Mouse (Mus musculus) liver, embryonic 12.5 days (tissue): Measurements from ENCODE around the gene Gatb. TPM values are rescaled to one million over a fixed set of nuclear protein-coding genes. Genes with fewer than 3 reads are reported as not detected.

ENCODE experiments used
- ATAC-seq: fragments of 200-750 bp; cut with Nextera tagmentation; 2 replicates; pipeline ENCODE4 v1.8.0; 2017; ENCODE audit warnings: moderate number of reproducible peaks, mild to moderate bottlenecking, moderate library complexity
- H3K27ac ChIP-seq: fragments of 300-500 bp; sonication (generic); 2 replicates; pipeline ENCODE4 v1.5.1; 2016; ENCODE audit warnings: mild to moderate bottlenecking
- H3K27me3 ChIP-seq: fragments of 300-500 bp; sonication (generic); replicated peaks from 2 replicates; pipeline ENCODE4 v1.6.1; 2016; ENCODE audit warnings: mild to moderate bottlenecking, moderate library complexity
- H3K36me3 ChIP-seq: fragments of 300-500 bp; sonication (generic); 2 replicates; pipeline ENCODE4 v1.6.1; 2016; ENCODE audit warnings: mild to moderate bottlenecking, moderate library complexity
- H3K4me1 ChIP-seq: fragments of 300-500 bp; sonication (generic); 2 replicates; pipeline ENCODE4 v1.6.1; 2016
- H3K4me2 ChIP-seq: fragments of 300-500 bp; sonication (generic); 2 replicates; pipeline ENCODE4 v1.6.1; 2016; ENCODE audit warnings: mild to moderate bottlenecking, moderate library complexity
- H3K4me3 ChIP-seq: fragments of 300-500 bp; sonication (generic); 2 replicates; pipeline ENCODE4 v1.5.1; 2016; ENCODE audit warnings: mild to moderate bottlenecking, moderate library complexity
- H3K9ac ChIP-seq: fragments of 300-500 bp; sonication (generic); 2 replicates; pipeline ENCODE4 v1.6.1; 2016; ENCODE audit warnings: mild to moderate bottlenecking, moderate library complexity
- H3K9me3 ChIP-seq: fragments of 300-500 bp; sonication (generic); replicated peaks from 2 replicates; pipeline ENCODE4 v1.6.1; 2016; ENCODE audit warnings: mild to moderate bottlenecking, moderate library complexity
- WGBS: fragments of 180-500 bp; shearing (Covaris S2); methylation state at CpG from one replicate; pipeline ENCODE4 v1.1.7; 2016; ENCODE audit not compliant: insufficient replicate concordance; 5-methylcytosine and 5-hydroxymethylcytosine counted together
- polyA plus RNA-seq: library from polyadenylated mRNA; unstranded; fragments of >200 nt; fragmentation: Nextera tagmentation; extraction: Ambion mirVana; gene quantifications from 2 replicates; pipeline ENCODE4 v1.2.1, GENCODE M21; 2016

The Gatb gene
- polyA plus RNA-seq, 1 experiment from 2014 or later: 24.5 TPM

GRCm38 (mm10) chr3:85635591-85635990 lies 61.7 kb downstream of the Gatb start:
- 75% methylated on average over 2 of the region's 2 CpGs for WGBS

GRCm38 (mm10) chr3:85636716-85637447 lies 63.0 kb downstream of the Gatb start:
- WGBS: 77% methylated on average over 5 of the region's 5 CpGs
- Histone ChIP-seq H3K27me3 (no peaks in the 10 kb centered on the region), H3K36me3 (no peaks in the 10 kb centered on the region), H3K9ac (no peak overlapping the region), H3K4me1 (no peaks in the 10 kb centered on the region), H3K9me3 (no peaks in the 10 kb centered on the region), H3K27ac (no peak overlapping the region), H3K4me3 (no peak overlapping the region), H3K4me2 (no peak overlapping the region)
- ATAC-seq: no peak

More at GRCm38 (mm10) chr3:85635591-85635990, 61.7 kb downstream of the Gatb start:
- no peak for ATAC-seq
- H3K4me3 ChIP-seq: no peak overlapping the region
- no peak overlapping the region for H3K9ac ChIP-seq
- H3K36me3 ChIP-seq: no peaks in the 10 kb centered on the region
- H3K4me2 ChIP-seq: no peak overlapping the region
- H3K27me3 ChIP-seq: no peaks in the 10 kb centered on the region
- no peak overlapping the region for H3K27ac ChIP-seq
- no peaks in the 10 kb centered on the region for H3K4me1 ChIP-seq
- no peaks in the 10 kb centered on the region for H3K9me3 ChIP-seq

GRCm38 (mm10) chr3:85641751-85642150 lies 67.8 kb downstream of the Gatb start:
- Histone ChIP-seq H3K4me2 (no peak overlapping the region), H3K4me1 (no peaks in the 10 kb centered on the region), H3K27ac (no peak overlapping the region), H3K36me3 (no peaks in the 10 kb centered on the region), H3K9me3 (no peaks in the 10 kb centered on the region), H3K9ac (no peak overlapping the region), H3K27me3 (no peaks in the 10 kb centered on the region), H3K4me3 (no peak overlapping the region)
- 75% methylated on average over 3 of the region's 3 CpGs for WGBS
- no peak for ATAC-seq

GRCm38 (mm10) chr3:85644814-85645213 lies 70.9 kb downstream of the Gatb start:
- no peak overlapping the region for H3K27ac ChIP-seq
- 86% methylated on average over 3 of the region's 3 CpGs for WGBS
- no peaks in the 10 kb centered on the region for H3K9me3 ChIP-seq
- peaks cover 8% of the 10 kb centered on the region; the same call in 1 of the 2 replicates for H3K4me1 ChIP-seq
- no peak overlapping the region for H3K4me3 ChIP-seq
- no peak overlapping the region for H3K9ac ChIP-seq
- H3K27me3 ChIP-seq: no peaks in the 10 kb centered on the region
- no peak for ATAC-seq
- H3K4me2 ChIP-seq: no peak overlapping the region
- H3K36me3 ChIP-seq: peaks cover 9% of the 10 kb centered on the region; the same call in 1 of the 2 replicates

- Histone ChIP-seq H3K27me3 (no peaks in the 10 kb centered on the region), H3K9ac (no peak overlapping the region), H3K9me3 (no peaks in the 10 kb centered on the region), H3K4me1 (peaks cover 8% of the 10 kb centered on the region; the same call in 1 of the 2 replicates), H3K27ac (no peak overlapping the region), H3K4me2 (no peak overlapping the region), H3K4me3 (no peak overlapping the region), H3K36me3 (peaks cover 9% of the 10 kb centered on the region; the same call in 1 of the 2 replicates)
- 80% methylated on average over 7 of the region's 7 CpGs for WGBS
- ATAC-seq: no peak
Observed at GRCm38 (mm10) chr3:85645517-85646004, 71.6 kb downstream of the Gatb start.

- no peak overlapping the region for H3K9ac ChIP-seq
- WGBS: 82% methylated on average over 4 of the region's 4 CpGs
- H3K36me3 ChIP-seq: peaks cover 13% of the 10 kb centered on the region
- H3K4me1 ChIP-seq: peaks cover 17% of the 10 kb centered on the region
- no peak overlapping the region for H3K4me3 ChIP-seq
- H3K9me3 ChIP-seq: no peaks in the 10 kb centered on the region
- H3K27ac ChIP-seq: no peak overlapping the region
- H3K4me2 ChIP-seq: no peak overlapping the region
- no peak for ATAC-seq
- H3K27me3 ChIP-seq: no peaks in the 10 kb centered on the region
Observed at GRCm38 (mm10) chr3:85649176-85649575, 75.3 kb downstream of the Gatb start.

- WGBS: 26% methylated on average over 4 of the region's 4 CpGs
- H3K4me1 ChIP-seq: peaks cover 14% of the 10 kb centered on the region
- H3K9ac ChIP-seq: no peak overlapping the region
- no peak overlapping the region for H3K4me3 ChIP-seq
- H3K9me3 ChIP-seq: no peaks in the 10 kb centered on the region
- peak; percentile 54; the same call in 1 of the 2 replicates for ATAC-seq
- peaks cover 18% of the 10 kb centered on the region for H3K36me3 ChIP-seq
- H3K4me2 ChIP-seq: no peak overlapping the region
- H3K27ac ChIP-seq: no peak overlapping the region
- no peaks in the 10 kb centered on the region for H3K27me3 ChIP-seq
Observed at GRCm38 (mm10) chr3:85652727-85653665, 79.1 kb downstream of the Gatb start.

GRCm38 (mm10) chr3:85655538-85655937 lies 81.6 kb downstream of the Gatb start:
- Histone ChIP-seq H3K4me1 (peaks cover 9% of the 10 kb centered on the region), H3K9ac (no peak overlapping the region), H3K4me3 (no peak overlapping the region), H3K9me3 (no peaks in the 10 kb centered on the region), H3K36me3 (peaks cover 9% of the 10 kb centered on the region), H3K4me2 (no peak overlapping the region), H3K27me3 (no peaks in the 10 kb centered on the region), H3K27ac (no peak overlapping the region)
- ATAC-seq: no peak
- 82% methylated on average over 3 of the region's 3 CpGs for WGBS

GRCm38 (mm10) chr3:85659681-85660080 lies 85.8 kb downstream of the Gatb start:
- no peak overlapping the region for H3K4me2 ChIP-seq
- no peak overlapping the region for H3K27ac ChIP-seq
- H3K9me3 ChIP-seq: no peaks in the 10 kb centered on the region
- no peak for ATAC-seq
- H3K4me3 ChIP-seq: no peak overlapping the region
- H3K9ac ChIP-seq: no peak overlapping the region
- no peaks in the 10 kb centered on the region for H3K4me1 ChIP-seq
- peaks cover 7% of the 10 kb centered on the region; the same call in 1 of the 2 replicates for H3K27me3 ChIP-seq
- WGBS: 80% methylated on average over 7 of the region's 7 CpGs
- no peaks in the 10 kb centered on the region; the same call in 1 of the 2 replicates for H3K36me3 ChIP-seq

- Histone ChIP-seq H3K27ac (no peak overlapping the region), H3K9ac (no peak overlapping the region), H3K36me3 (no peaks in the 10 kb centered on the region), H3K27me3 (peaks cover 7% of the 10 kb centered on the region; the same call in 1 of the 2 replicates), H3K9me3 (no peaks in the 10 kb centered on the region), H3K4me3 (no peak overlapping the region), H3K4me2 (no peak overlapping the region), H3K4me1 (no peaks in the 10 kb centered on the region)
- no peak for ATAC-seq
- 64% methylated on average over 10 of the region's 10 CpGs for WGBS
Observed at GRCm38 (mm10) chr3:85661926-85662813, 88.3 kb downstream of the Gatb start.

GRCm38 (mm10) chr3:85663826-85664225 lies 89.9 kb downstream of the Gatb start:
- Histone ChIP-seq H3K4me1 (no peaks in the 10 kb centered on the region), H3K9ac (no peak overlapping the region), H3K27me3 (peaks cover 7% of the 10 kb centered on the region; the same call in 1 of the 2 replicates), H3K36me3 (no peaks in the 10 kb centered on the region), H3K4me2 (no peak overlapping the region), H3K27ac (no peak overlapping the region), H3K9me3 (no peaks in the 10 kb centered on the region), H3K4me3 (no peak overlapping the region)
- WGBS: 70% methylated on average over 5 of the region's 5 CpGs
- no peak for ATAC-seq
